Mouse (Mus musculus) ES-E14 (cell line): ENCODE data around the gene Stpg2.

Experiments used
- MAFK ChIP-seq: IDR thresholded peaks from 2 replicates; pipeline ENCODE4 v1.6.1; 2014; ENCODE audit warnings: mild to moderate bottlenecking, low read depth, low read length, inconsistent platforms; ENCODE audit not compliant: insufficient read depth
- ZC3H11A ChIP-seq: IDR thresholded peaks from 2 replicates; pipeline ENCODE4 v1.6.1; 2012; ENCODE audit warnings: low read depth, mild to moderate bottlenecking, inconsistent platforms, low read length, borderline replicate concordance

GRCm38 (mm10) chr3:139729248-139729647 is 523.8 kb downstream of the Stpg2 start:
- no peak for TF ChIP-seq MAFK
- no peak for TF ChIP-seq ZC3H11A
